Mouse (Mus musculus): ENCODE data around the gene Dyrk2. TPM values are rescaled to one million over a fixed set of nuclear protein-coding genes. Genes with fewer than 3 reads are reported as not detected.

The Dyrk2 gene
- 10 to 100 TPM; 20.0 to 28.8 TPM for total RNA-seq (2021)
- long read RNA-seq, experiment 1, full-length matches to known transcripts: 14 of 16 reads
- long read RNA-seq, experiment 1, partial matches to known transcripts: 0 of 16 reads
- long read RNA-seq, experiment 1, other reads (novel, unspliced or antisense): 2 of 16 reads
- long read RNA-seq, experiment 2, full-length matches to known transcripts: 17 of 28 reads
- long read RNA-seq, experiment 2, partial matches to known transcripts: 0 of 28 reads
- long read RNA-seq, experiment 2, other reads (novel, unspliced or antisense): 11 of 28 reads

GRCm38 (mm10) chr10:118870201-118870980, at the start of gene Dyrk2:
TSS of gene Dyrk2 (minus strand) at chr10:118870209.
- peak; percentile 20 to 32 for DNase-seq (ENCODE audit: low spot score in 2 of 2)

DNA sequence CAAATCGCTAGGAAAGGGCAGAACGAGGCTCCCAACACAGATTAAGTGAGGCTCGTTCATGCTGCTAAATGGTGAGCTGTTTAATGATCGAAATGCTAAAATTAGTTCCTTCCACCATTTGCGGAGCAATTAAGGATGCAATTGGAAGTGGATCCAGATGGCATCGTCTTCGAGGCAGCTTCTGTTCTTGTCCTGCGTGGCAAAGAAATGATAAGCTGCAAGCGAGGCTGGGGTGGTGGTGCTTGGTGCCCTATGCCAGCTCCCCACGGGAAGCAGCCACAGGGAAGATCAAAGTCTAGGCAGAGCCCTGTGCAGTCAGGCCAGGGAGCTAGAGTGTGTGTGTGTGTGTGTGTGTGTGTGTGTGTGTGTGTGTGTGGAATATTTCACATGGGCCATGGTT, 32.6 kb upstream of the Dyrk2 start:
- no peak for DNase-seq (ENCODE audit: low spot score in 2 of 2)

GRCm38 (mm10) chr10:118893645-118894044, 23.6 kb upstream of the Dyrk2 start:
- no peak for DNase-seq (ENCODE audit: low spot score in 2 of 2)

GRCm38 (mm10) chr10:118884126-118884525, 14.1 kb upstream of the Dyrk2 start:
- no peak for DNase-seq (ENCODE audit: low spot score in 2 of 2)

DNA sequence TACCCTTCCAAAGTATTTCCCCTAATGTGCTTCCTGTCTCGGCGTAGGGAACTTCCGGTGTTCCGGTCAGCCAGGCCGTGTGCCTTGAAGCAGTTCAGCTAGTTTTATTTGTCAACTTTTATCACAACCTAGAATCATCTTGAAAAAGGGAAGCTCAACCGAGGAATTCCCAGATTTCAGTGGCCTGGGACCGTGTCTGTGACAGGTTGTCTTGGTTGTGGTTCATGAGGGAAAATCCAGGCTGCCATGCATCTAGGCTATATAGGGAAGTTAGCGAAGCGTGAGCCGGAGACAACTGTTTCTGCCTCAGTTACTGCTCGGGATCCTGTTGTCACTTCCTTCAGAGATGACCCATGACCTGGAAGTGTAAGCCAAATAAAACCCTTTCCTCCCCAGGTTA, 13.3 kb upstream of the Dyrk2 start:
- DNase-seq (ENCODE audit: low spot score in 2 of 2): no peak

- DNase-seq (ENCODE audit: low spot score in 2 of 2): no peak
These were observed 12.4 kb upstream of the Dyrk2 start for GRCm38 (mm10) chr10:118882258-118882885.

DNA sequence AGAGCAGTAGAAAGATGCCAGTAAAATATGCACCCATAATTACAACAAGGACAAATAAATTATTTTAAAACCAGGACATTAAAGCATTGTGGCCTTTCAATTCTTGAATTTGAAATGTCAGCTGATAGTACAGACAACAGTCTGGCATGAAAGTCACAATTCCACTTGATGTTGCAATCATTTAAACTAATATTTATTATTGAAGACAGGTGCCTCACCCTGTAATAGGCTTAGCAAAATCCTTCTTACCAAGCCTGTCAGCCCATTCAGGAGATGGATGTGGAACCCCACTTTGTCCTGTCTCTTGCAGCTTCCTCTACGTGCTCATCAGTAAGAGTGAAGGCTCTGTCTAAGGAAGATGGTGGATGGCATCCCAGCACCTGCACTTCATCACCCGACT, 10.8 kb upstream of the Dyrk2 start:
- DNase-seq (ENCODE audit: low spot score in 2 of 2): no peak

DNA sequence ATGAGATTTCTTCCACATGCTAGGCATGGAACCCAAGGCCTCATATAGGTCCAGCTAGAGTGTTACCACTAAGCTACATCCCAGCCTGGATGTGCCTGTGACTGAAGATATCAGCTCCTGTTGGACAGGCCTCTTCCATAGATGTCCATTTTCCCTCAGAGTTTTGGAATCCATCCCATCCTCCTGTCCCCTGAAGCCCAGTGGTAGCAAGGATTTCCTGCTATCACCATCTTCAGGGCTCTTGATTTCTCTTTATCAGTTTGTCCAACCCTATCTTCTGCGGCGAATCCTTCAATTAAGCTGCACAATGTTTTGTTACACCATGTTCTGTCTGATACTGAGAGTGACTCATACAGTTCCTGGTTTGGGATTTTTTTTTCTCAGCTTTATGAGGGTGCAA, 2.2 kb upstream of the Dyrk2 start:
- DNase-seq (ENCODE audit: low spot score in 2 of 2): no peak

- DNase-seq (ENCODE audit: low spot score in 2 of 2): peak; percentile 55 to 56
These were observed 413 bp downstream of the Dyrk2 start for GRCm38 (mm10) chr10:118869591-118870001.

DNA sequence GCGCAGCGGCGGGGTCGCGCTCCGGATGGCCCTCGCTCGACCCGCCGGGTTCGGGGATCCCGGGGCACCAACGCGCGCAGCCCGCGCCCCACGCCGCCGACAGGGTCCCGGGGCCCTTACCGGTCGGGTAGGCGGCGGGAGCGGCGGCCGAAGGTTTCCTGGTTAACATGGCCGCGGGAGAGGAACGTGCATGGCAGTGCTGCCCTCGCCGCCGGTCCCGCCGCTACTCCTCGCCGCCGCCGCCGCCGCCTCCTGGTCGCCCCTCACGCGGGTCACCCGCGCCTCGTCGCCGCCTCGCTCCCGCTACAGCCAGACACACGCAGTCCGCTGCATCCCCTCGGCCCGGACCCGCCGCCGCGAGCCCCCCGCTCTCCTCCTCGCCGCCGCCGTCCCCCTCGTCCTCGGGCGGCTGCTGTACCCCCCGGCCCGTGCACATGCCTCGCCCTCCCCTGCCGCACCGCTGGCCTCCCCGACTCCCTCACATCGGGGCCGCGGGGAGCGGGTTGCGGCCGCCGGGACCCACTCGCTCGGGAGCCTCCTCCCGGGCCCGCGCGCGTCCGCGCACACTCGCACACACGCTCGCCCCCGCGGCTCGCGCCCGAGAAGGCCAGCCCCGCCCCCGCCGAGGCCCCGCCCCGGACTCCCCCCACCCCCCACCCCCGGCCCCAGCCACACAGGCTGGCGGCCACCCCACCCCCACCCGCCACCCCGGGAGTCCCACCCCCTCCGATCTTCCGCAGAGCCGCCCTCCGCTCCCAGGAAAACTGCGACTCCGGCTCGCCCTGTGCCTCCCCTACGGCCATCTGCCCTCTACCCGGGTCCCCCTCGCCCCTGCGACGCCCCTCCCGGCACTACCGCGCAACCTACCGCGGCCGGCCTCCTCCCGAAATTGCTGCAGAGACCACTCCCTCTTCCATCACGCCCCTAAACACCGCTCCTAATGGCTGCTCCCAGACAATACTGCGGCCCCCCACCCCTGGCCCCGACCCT, 1.1 kb downstream of the Dyrk2 start:
- DNase-seq (ENCODE audit: low spot score in 2 of 2): peak; percentile 84 to 89

DNA sequence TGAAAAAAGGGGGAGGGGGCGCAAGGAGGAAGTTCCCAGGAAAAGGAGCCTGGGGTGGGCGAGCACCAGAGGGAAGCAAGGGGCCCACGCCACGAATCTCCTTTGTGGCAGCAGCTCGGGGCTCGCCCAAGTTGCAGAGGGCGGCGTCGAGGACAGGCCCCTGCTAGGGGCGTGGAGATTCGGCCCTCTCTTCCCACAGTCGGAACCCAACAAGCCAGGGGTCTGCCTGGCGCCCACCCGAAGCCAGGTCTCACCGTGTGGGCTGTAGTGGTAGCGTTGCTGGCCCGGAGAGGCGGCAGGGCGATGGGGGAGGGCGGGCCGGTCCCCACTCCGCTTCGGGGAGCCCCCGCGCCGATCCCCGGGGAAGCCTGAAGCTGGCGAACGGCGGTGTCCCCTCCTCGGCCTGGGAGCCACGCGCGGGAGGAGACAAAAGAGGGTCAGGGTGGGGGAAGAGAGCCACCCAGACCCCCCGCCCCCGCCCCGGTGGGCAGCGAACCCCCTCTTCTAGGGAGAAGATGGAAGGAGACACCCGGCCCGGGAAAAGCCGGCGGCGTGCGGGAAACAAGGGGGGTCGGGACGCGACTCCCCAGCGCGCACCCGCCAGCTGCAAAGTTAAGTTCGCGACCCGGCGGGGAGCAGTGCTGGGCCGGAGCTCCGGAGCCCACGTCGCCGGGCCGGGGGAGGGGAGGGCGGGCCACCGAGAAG, 2.0 kb downstream of the Dyrk2 start:
- peak in 1 of 2 experiments; percentile 60 for DNase-seq (ENCODE audit: low spot score in 2 of 2)

DNA sequence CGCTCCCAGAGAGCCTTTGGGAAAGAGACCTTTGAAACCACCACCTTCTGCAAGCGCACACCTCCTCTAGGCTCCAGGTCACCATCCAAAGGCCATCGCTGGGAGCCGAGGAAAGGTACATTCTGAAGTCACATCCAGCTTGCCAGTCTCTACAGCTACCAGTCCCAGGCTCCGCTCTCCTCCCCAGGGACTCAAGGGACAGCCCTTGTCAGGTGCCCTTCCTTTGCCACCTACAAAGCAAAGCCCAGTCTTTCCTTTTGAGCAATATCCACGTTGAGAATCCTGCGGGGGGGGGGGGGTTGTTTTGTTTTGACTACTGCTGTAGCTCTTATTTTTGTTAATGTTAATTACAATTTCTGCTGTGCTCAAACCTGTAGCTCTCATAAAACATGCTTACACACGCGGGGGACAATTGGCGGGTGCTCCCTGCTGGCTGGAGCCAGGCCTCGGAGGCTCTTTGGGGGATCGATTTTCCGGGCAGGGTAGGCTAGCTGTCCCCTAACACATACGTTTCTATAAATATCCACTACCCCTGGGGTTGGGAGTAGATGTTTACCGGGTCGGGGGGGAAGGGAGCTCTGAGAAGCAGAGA, 2.6 kb downstream of the Dyrk2 start:
- no peak for DNase-seq (ENCODE audit: low spot score in 2 of 2)

GRCm38 (mm10) chr10:118864976-118865375, 5.0 kb downstream of the Dyrk2 start:
- DNase-seq (ENCODE audit: low spot score in 2 of 2): no peak

- DNase-seq (ENCODE audit: low spot score in 2 of 2): no peak
These were observed 6.4 kb downstream of the Dyrk2 start for GRCm38 (mm10) chr10:118863611-118864010.

GRCm38 (mm10) chr10:118862233-118862632, 7.8 kb downstream of the Dyrk2 start:
- no peak for DNase-seq (ENCODE audit: low spot score in 2 of 2)

- no peak for DNase-seq (ENCODE audit: low spot score in 2 of 2)
These were observed 8.6 kb downstream of the Dyrk2 start for GRCm38 (mm10) chr10:118861234-118862025.

DNA sequence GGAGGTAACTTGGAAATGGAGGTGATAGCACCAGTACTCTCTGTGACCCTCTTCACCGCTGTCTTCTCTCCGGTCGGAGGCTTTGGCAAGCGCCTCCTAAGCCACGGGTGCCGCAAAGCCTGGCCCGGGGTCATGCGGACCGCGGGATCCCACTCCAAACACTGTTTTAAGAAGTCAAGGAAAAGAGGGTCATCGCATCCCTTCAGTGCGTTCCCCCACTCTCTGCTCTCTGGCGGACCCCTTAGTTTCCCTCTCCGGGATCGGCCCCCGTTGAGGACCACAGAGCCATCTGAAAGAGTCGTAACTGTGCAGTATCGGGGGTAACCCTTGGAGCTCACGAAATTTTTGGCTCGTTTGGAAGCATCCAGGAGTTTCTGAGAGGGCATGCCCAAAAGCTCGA, 10.4 kb downstream of the Dyrk2 start:
- no peak for DNase-seq (ENCODE audit: low spot score in 2 of 2)

DNA sequence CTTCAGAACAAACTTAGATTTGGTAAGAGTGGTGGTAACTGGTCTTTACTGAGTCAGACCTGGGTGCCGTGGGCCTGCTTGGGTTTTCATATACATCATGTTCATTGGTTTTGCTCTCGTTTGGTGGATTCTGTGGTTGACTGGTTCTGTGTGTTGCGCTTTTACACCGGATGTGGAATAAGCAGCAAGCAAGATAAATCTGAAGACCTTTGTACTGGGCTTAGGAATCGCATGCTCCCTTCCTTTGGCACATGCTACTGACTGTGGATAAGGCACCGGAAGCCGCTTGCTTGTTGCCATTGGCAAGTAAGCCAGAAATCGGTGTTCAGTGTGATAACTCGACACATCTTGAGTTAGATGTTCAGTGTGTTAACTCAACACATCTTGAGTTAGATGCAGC, 15.4 kb downstream of the Dyrk2 start:
- DNase-seq (ENCODE audit: low spot score in 2 of 2): no peak

GRCm38 (mm10) chr10:118852554-118852953, 17.5 kb downstream of the Dyrk2 start:
- no peak for DNase-seq (ENCODE audit: low spot score in 2 of 2)

All from adrenal gland, adult 18-20 months (tissue).